Mouse (Mus musculus) liver, embryonic 15.5 days (tissue): ENCODE results near the gene Ccdc183. TPM values are rescaled to one million over a fixed set of nuclear protein-coding genes. Genes with fewer than 3 reads are reported as not detected.

Source experiments
- ATAC-seq: fragments of 200-750 bp; cut with Nextera tagmentation; 2 replicates; pipeline ENCODE4 v1.8.0; 2017; ENCODE audit warnings: moderate number of reproducible peaks, mild to moderate bottlenecking, moderate library complexity; ENCODE audit not compliant: insufficient read depth
- H3K27ac ChIP-seq: fragments of 300-500 bp; sonication (generic); replicated peaks from 2 replicates; pipeline ENCODE4 v1.5.1; 2015; ENCODE audit warnings: mild to moderate bottlenecking, inconsistent platforms
- H3K27me3 ChIP-seq: fragments of 300-500 bp; sonication (generic); 2 replicates; pipeline ENCODE4 v1.6.1; 2015; ENCODE audit warnings: mild to moderate bottlenecking, inconsistent platforms
- H3K36me3 ChIP-seq: fragments of 300-500 bp; sonication (generic); replicated peaks from 2 replicates; pipeline ENCODE4 v1.6.1; 2015; ENCODE audit warnings: moderate library complexity, mild to moderate bottlenecking, inconsistent platforms
- H3K4me1 ChIP-seq: fragments of 300-500 bp; sonication (generic); replicated peaks from 2 replicates; pipeline ENCODE4 v1.6.1; 2015; ENCODE audit warnings: inconsistent platforms
- H3K4me2 ChIP-seq: fragments of 300-500 bp; sonication (generic); 2 replicates; pipeline ENCODE4 v1.6.1; 2015; ENCODE audit warnings: moderate library complexity, mild to moderate bottlenecking, inconsistent platforms
- H3K4me3 ChIP-seq: fragments of 300-500 bp; sonication (generic); replicated peaks from 2 replicates; pipeline ENCODE4 v1.5.1; 2015; ENCODE audit warnings: mild to moderate bottlenecking, inconsistent platforms
- H3K9ac ChIP-seq: fragments of 300-500 bp; sonication (generic); 2 replicates; pipeline ENCODE4 v1.6.1; 2015; ENCODE audit warnings: moderate library complexity, mild to moderate bottlenecking, inconsistent platforms
- H3K9me3 ChIP-seq: fragments of 300-500 bp; sonication (generic); replicated peaks from 2 replicates; pipeline ENCODE4 v1.6.1; 2016; ENCODE audit warnings: inconsistent platforms
- WGBS: fragments of 180-500 bp; shearing (Covaris S2); methylation state at CpG from one replicate; pipeline ENCODE4 v1.1.7; 2015; ENCODE audit warnings: mixed read lengths; ENCODE audit not compliant: insufficient replicate concordance; 5-methylcytosine and 5-hydroxymethylcytosine counted together
- polyA plus RNA-seq: library from polyadenylated mRNA; unstranded; fragments of >200 nt; fragmentation: Nextera tagmentation; extraction: Ambion mirVana; gene quantifications from 2 replicates; pipeline ENCODE4 v1.2.1, GENCODE M21; 2015

Ccdc183 gene
- polyA plus RNA-seq, 1 experiment from 2014 or later, result 0.06 TPM

DNA sequence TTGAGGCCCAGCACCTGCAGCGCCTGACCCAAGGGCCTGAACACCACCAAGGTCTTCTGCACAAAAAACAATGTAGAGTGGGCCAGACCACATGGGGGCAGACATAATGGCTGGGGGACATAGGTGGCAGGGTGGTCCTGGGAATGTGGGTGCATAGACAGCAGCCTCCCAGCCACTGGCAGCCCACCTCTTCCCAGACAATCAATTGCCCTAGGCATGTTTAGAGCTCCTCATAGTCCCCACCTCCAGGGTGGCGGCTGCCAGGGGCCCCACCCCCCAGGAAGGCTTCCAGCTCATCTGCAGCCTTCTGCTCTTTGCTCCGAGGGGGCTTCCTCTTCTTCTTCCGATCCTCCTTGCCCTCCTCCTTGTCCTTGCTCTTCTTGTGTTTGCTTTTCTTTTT is 33.9 kb downstream of the Ccdc183 start:
- peaks cover 45% of the 10 kb centered on the region for H3K4me1 ChIP-seq
- no peaks in the 10 kb centered on the region for H3K9me3 ChIP-seq
- no peak overlapping the region for H3K27ac ChIP-seq
- peaks cover 33% of the 10 kb centered on the region for H3K27me3 ChIP-seq
- H3K4me3 ChIP-seq, result no peak overlapping the region
- no peak for ATAC-seq
- H3K36me3 ChIP-seq, result peaks cover 48% of the 10 kb centered on the region
- WGBS, result 54% methylated on average over 4 of the region's 4 CpGs
- no peak overlapping the region for H3K4me2 ChIP-seq
- H3K9ac ChIP-seq, result no peak overlapping the region

DNA sequence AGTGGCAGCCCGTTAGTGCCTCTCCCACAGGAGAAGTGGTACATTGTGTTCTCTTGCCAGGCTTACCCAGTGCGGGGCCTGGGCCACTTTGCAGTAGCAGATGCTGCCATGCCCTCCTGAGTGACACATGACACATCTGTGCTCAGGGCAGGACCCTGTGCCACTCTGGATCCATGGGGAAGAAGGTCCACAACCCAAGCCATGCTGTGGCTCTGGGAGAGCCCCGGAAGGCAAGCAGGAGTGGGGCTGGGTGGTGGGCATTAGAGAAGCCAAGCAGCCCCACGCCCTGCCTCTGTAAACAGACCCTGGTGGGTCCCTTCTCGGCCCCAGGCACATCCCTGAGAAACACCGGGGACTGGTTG is 34.4 kb downstream of the Ccdc183 start:
- 73% methylated on average over 6 of the region's 6 CpGs for WGBS
- H3K9me3 ChIP-seq, result no peaks in the 10 kb centered on the region
- H3K4me2 ChIP-seq, result no peak overlapping the region
- H3K9ac ChIP-seq, result no peak overlapping the region
- H3K27ac ChIP-seq, result no peak overlapping the region
- peaks cover 38% of the 10 kb centered on the region for H3K27me3 ChIP-seq
- peaks cover 50% of the 10 kb centered on the region for H3K4me1 ChIP-seq
- ATAC-seq, result no peak
- H3K36me3 ChIP-seq, result peaks cover 45% of the 10 kb centered on the region
- H3K4me3 ChIP-seq, result no peak overlapping the region

DNA sequence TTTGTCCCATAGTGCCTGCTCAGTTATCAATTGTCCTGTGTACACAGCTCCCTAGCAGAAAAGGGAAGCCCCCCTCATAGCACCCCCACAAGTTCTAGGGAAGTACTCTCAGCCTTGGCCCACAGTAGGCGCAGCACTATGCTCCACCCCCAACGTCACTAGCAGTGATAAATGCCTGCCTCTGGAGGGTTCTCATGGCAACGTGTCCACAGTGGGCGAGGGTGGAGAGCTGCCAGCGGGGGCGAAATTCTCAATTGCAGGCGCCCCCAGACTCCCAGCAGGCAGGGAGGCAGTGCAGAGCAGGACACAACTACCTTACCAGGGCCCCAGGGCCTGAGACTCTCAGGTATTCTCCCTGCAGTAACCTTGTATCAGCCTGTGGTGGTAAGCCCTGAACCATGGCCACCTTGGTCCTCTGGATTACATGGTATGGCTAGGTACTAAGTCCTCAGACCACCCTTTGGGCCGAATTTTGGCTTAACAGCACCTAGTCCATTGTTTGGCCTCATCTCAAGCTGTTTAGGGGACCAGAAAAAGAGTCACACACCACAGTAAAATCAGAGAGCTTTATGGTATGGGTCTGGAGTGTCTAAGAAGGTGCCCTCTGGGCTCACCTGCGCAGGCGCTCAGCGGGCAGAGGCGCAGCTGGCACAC is 34.9 kb downstream of the Ccdc183 start:
- no peaks in the 10 kb centered on the region for H3K9me3 ChIP-seq
- no peak overlapping the region for H3K4me3 ChIP-seq
- no peak for ATAC-seq
- H3K4me1 ChIP-seq, result peaks cover 55% of the 10 kb centered on the region
- no peak overlapping the region for H3K27ac ChIP-seq
- H3K4me2 ChIP-seq, result no peak overlapping the region
- H3K27me3 ChIP-seq, result peaks cover 43% of the 10 kb centered on the region
- WGBS, result 39% methylated on average over 12 of the region's 12 CpGs
- peaks cover 39% of the 10 kb centered on the region for H3K36me3 ChIP-seq
- peak overlapping the region; percentile 2; the same call in 1 of the 2 replicates for H3K9ac ChIP-seq

DNA sequence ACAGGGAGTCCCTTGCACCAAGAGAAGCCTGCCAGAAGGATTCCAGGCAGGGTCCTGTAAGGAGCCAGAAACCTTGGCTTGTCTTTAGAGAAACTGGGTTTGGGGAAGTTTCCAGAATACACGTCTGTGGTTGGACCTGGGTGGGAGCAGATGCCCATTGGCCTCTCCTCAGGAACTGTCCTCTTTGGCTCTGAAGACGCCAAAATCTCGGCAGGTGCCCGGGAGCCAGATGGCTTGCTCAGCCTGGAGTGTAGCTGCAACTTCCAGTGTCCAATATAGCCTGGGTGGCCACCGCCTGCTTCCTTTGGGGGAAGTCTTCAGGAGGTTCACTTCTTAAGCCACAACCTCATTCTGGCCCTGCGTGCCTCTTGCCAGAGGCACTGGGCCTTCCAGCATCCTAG is 35.6 kb downstream of the Ccdc183 start:
- Histone ChIP-seq H3K36me3 (peaks cover 35% of the 10 kb centered on the region), H3K4me2 (peak overlapping the region; percentile 60), H3K9ac (no peak overlapping the region), H3K4me3 (no peak overlapping the region), H3K27me3 (peaks cover 50% of the 10 kb centered on the region), H3K9me3 (no peaks in the 10 kb centered on the region), H3K4me1 (peaks cover 62% of the 10 kb centered on the region), H3K27ac (0 out of 2 replicates have a peak overlapping the region, but pooled peaks have one; percentile 29)
- no peak for ATAC-seq
- WGBS, result 6% methylated on average over 6 of the region's 6 CpGs

DNA sequence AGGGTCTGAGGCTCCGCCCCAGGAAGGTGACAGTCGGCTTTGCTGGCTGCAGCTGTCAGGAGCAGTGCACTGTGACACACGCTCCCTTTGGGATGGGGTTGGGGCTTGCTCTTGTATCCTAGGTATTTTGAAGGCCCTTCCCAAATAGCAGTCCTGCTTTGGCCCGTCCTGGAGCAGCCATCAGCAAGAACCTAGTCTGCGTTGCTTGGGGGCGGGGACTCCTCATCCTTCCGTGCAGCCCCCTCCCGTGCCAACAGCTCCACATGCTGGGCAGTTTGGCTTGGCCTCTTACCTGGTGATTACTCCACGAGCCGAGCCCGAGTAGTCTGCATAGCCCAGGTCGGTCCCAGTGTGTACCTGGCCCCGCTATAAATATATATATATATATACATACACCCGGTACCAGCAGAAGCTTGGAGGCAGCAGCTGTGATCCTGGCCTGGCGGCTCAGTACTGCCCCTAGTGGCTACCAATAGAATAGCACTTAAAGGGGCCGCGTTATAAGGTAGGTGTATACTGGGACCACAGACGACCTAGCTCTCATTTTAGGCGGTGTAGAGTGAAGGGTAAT is 36.1 kb downstream of the Ccdc183 start, which contains the start of gene Ajm1:
Gene Ajm1, minus strand, starts transcription at position 464 of the 571 bp plus-strand sequence.
- H3K4me1 ChIP-seq, result peaks cover 62% of the 10 kb centered on the region
- H3K4me2 ChIP-seq, result peak within 1 kb of the TSS; percentile 60
- peaks cover 55% of the 10 kb centered on the region for H3K27me3 ChIP-seq
- ATAC-seq, result peak; percentile 49
- peaks cover 30% of the 10 kb centered on the region for H3K36me3 ChIP-seq
- 7% methylated on average over 19 of the region's 19 CpGs for WGBS
- peak within 1 kb of the TSS; percentile 2; the same call in 1 of the 2 replicates for H3K9ac ChIP-seq
- H3K4me3 ChIP-seq, result peak within 1 kb of the TSS; percentile 19; the same call in 1 of the 2 replicates
- no peaks in the 10 kb centered on the region for H3K9me3 ChIP-seq
- 0 out of 2 replicates have a peak within 1 kb of the TSS, but pooled peaks have one; percentile 29 for H3K27ac ChIP-seq

DNA sequence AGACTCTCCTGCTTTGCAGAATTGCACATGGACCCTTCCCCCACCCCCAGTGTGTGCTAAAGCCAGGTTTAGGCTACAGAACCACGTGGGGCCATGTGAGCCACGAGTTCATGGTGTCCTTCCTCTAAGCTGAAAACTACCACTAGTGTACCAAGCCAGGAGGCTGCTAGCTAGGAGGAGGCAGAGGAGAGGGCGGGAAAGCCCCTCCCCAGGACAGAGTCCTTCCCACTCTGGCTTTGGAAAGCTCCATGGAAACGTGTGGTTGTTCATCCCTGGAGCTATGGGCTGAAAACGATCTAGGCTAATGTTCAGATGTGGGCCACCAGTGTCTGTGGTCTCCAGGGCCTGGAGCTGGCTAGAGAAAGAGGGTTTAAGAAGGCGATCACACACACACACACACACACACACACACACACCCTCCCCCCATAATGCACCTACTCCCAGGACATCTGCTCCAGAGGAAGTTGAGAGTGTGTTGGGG is 36.8 kb downstream of the Ccdc183 start:
- ATAC-seq, result no peak
- Histone ChIP-seq H3K9ac (no peak overlapping the region), H3K36me3 (peaks cover 26% of the 10 kb centered on the region), H3K4me2 (no peak overlapping the region), H3K9me3 (no peaks in the 10 kb centered on the region), H3K27ac (no peak overlapping the region), H3K27me3 (peaks cover 63% of the 10 kb centered on the region), H3K4me3 (no peak overlapping the region), H3K4me1 (peaks cover 68% of the 10 kb centered on the region)
- 19% methylated on average over 6 of the region's 6 CpGs for WGBS

DNA sequence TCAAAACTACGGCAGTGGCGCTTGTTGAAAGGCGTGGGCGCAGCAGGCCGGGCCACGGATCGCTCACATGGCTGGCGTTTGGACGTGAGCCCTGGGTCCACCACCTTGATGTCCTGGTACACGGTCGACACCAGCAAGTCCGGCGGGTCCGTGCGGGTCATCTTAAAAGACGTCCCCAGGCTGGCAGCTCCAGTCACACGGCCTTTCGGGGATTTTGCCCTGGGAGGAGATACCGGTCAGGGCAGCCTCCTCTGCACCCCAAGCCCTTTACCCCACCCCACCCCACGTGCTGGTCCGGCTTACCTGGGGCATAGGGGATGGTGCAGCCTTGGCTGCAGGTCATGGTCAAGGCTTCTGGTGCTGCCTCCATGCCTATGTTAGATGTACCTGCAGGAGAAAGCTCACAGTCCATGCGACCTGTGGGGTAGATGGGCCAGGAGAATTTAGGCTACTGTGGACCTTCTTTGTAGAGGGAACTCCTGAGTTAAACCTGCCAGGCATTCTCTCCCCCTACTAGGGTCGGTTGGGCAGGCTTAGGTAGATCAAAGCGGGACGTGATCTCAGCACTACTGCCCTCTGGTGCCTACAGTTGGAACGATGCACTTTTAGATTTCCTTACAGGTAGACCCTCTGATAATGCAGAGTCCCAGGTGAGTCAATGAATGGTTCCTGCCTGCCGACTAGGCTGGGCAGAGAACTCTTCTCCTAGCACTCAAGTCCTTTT is 37.6 kb downstream of the Ccdc183 start:
- Histone ChIP-seq H3K9ac (no peak overlapping the region), H3K36me3 (peaks cover 18% of the 10 kb centered on the region), H3K4me3 (no peak overlapping the region), H3K9me3 (no peaks in the 10 kb centered on the region), H3K27me3 (peaks cover 67% of the 10 kb centered on the region), H3K27ac (no peak overlapping the region), H3K4me2 (no peak overlapping the region; the same call in 1 of the 2 replicates), H3K4me1 (peaks cover 74% of the 10 kb centered on the region)
- WGBS, result 6% methylated on average over 27 of the region's 27 CpGs
- no peak for ATAC-seq

DNA sequence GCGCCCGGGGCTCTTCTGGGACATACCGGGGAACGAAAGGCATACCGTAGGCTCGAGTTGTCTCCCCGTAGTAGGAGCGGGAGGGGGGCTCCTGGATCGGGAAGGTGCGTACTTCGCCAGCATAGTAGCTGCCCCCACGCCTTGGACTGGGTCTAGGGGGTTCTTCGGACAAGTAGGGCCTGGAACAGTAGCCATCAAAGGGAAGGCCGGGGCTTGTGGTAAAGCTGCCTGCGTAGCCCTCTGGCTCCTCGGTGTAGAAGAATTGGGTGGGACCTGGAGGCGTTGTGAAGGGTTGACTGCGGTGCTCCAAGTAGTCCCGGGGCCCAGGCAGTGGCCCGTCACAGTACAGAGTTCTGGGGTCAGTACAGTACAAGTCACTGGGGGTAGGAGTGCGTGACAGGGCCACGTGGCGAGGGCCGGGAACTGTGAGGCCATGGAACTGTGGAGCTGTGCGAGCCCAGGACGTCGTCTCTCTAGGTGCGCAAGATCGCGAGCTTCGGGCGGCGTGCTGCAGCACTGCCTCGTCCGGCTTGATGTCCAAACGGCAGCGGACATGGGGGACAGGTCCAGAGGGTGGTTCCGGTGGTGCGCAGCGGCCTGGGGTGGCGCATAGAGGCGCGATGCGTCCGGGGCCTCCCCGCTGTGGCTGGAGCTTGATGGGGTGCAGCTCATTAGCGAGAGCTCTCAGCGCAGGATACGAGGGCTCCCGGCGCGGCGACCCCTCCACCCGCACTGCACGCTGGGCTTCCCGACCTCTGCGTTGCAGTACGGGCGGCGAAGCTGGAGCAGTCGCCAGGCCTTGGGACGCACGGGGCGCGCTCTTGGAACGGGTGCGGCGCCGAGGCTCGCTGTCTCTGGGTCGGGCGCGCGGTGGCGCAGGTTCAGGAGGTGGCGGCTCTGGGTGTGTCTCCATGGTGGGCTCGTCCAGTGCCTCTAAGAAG is 38.4 kb downstream of the Ccdc183 start:
- Histone ChIP-seq H3K9ac (no peak overlapping the region), H3K4me1 (peaks cover 81% of the 10 kb centered on the region), H3K27ac (no peak overlapping the region), H3K4me2 (no peak overlapping the region; the same call in 1 of the 2 replicates), H3K9me3 (no peaks in the 10 kb centered on the region), H3K4me3 (no peak overlapping the region), H3K27me3 (peaks cover 67% of the 10 kb centered on the region), H3K36me3 (peaks cover 10% of the 10 kb centered on the region; the same call in 1 of the 2 replicates)
- WGBS, result 6% methylated on average over 77 of the region's 77 CpGs
- ATAC-seq, result no peak

DNA sequence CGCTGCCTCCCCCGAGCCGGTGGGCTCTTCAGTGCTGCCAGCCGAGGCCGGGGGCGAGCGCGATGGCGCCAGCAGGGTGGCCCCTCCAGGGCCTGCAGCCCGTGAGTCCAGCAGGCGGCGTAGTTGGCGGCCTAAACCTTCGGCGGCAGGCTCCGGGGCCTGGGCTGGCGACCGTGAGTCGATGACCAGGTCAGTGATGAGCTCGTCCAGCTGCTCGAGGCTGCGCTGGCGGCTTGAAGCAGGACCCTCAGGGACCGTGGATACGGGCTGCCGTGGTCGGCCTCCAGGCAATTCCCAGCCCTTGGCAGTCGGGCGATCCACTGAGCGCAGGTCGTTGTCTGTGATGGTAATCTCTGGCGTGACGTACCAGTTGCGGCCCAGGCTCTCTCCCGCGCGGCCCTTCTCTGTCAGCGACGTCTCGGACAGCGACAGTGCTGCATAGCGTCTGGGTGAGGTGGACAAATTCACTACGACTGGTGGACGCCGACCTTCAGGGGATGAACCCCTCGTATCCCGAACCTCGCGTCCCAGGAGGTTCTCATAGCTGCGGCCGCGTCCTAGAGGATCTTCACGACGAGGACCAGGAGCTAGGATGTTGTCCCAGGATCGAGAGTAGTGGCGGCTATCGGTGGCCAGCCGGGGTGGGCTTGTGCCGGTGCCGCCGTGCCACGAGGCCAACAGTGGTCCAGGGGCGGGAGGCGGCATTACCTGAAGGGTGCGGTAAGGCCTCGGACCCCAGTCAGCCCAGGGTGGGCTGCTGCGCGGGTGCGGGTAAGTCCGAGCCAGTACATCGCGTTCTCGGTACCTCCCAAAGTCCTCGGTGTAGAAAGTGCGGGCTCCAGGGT is 39.3 kb downstream of the Ccdc183 start:
- Histone ChIP-seq H3K27me3 (peaks cover 67% of the 10 kb centered on the region), H3K4me2 (peak overlapping the region; percentile 38), H3K4me3 (0 out of 2 replicates have a peak overlapping the region, but pooled peaks have one; percentile 8), H3K36me3 (peaks cover under 1% of the 10 kb centered on the region; the same call in 1 of the 2 replicates), H3K4me1 (peaks cover 90% of the 10 kb centered on the region), H3K9me3 (no peaks in the 10 kb centered on the region), H3K27ac (no peak overlapping the region), H3K9ac (no peak overlapping the region)
- WGBS, result 6% methylated on average over 75 of the region's 75 CpGs
- ATAC-seq, result no peak
